Mouse (Mus musculus): ENCODE data around the gene Ppp6r3.
A peak's percentile ranks its signal among the peaks of the same experiment; 100 is the strongest.

Gene Ppp6r3

GRCm38 (mm10) chr19:3519471-3520169 is 55.9 kb downstream of the Ppp6r3 start:
- no peak for DNase-seq

- DNase-seq = no peak
These were observed 78.3 kb downstream of the Ppp6r3 start for GRCm38 (mm10) chr19:3497216-3497615.

- no peak for DNase-seq
These were observed 85.7 kb downstream of the Ppp6r3 start for GRCm38 (mm10) chr19:3489826-3490225.

- DNase-seq = no peak
These were observed 92.7 kb downstream of the Ppp6r3 start for GRCm38 (mm10) chr19:3482831-3483230.

- DNase-seq = no peak
These were observed 95.4 kb downstream of the Ppp6r3 start for GRCm38 (mm10) chr19:3480101-3480500.

DNA sequence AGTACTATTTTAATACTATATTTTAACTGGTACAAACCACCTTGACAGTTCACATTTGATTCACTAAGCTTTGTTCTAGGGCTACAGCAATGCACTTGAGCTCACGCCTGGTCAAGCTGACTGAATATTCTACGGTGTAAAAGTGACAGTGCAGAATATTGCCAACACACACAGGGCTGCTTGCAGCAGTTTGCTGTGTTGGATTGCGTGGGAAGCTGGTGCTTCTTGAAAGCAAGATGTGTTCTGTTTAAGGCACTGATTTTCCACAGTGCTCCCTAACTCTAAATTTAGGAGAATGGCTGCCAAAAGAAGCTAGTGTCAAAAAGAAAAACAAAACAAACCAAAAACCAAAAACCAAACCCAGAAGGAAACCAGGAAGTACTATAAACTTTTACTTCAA is 98.6 kb downstream of the Ppp6r3 start:
- no peak for DNase-seq

GRCm38 (mm10) chr19:3471218-3471617 is 104.3 kb downstream of the Ppp6r3 start:
- DNase-seq = no peak

GRCm38 (mm10) chr19:3467574-3467973 is 108.0 kb downstream of the Ppp6r3 start:
- no peak for DNase-seq

DNA sequence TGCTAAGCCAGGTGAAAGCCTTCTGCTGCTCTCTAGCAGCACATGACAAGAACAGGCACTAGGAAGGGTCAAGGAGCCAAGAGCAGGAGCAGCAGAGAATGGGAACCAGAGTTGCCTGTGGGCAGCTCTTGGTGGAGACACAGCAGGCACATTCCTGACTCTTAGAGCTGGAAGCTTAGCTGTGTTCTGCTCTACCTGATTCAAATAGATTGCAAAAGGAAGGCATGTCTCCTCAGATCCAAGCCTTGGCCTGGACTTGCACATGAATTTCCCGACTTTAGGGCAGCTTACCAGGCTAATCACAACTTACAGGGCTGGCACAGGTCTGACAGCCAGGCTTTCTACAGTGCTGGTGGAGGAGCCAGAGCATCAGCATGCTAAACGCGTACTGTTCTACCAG is 115.6 kb downstream of the Ppp6r3 start:
- no peak for DNase-seq

- DNase-seq = no peak
These were observed 117.0 kb downstream of the Ppp6r3 start for GRCm38 (mm10) chr19:3458331-3459099.

- no peak for DNase-seq
These were observed 117.8 kb downstream of the Ppp6r3 start for GRCm38 (mm10) chr19:3457700-3458099.

DNA sequence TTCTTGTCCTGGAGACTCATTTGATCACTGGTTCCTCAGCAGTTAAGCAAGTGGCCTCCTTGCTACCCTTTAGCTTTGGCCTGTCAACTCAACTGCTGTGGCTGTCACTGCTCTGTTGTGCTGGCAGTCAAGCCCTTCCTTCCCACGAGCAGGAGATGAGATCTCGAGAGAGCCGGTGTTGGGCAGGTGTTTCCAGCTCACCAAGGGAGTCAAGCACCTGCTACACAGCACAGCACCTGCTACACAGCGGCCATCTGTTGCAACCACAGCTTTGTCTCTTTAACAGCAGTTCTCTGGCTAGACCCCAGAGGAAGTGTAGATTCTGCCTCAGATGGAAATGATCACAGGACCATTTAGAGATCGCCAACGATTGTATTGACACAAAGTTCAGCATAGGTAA is 123.9 kb downstream of the Ppp6r3 start:
- DNase-seq = peak; percentile 10

GRCm38 (mm10) chr19:3451170-3451569 is 124.4 kb downstream of the Ppp6r3 start:
- peak; percentile 43 for DNase-seq

DNA sequence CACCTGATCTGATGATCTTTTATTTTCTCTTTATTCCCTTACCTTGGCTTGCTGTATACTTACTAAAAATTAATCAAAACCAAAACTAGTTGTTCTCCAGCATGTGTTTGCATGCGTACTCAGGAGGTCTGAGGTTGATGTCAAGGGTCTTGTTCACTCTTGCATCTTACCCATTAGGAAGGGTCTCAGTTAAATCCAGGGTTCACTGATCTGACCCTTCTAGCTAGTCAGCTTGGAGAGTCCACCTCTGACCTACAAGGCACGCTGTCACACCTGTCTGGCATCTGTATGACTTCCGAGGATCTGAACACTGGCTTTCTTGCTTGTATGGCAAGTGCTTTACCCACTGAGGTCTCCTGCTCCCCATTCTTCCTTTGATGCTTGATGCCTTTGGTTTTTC is 124.8 kb downstream of the Ppp6r3 start:
- DNase-seq = no peak

DNA sequence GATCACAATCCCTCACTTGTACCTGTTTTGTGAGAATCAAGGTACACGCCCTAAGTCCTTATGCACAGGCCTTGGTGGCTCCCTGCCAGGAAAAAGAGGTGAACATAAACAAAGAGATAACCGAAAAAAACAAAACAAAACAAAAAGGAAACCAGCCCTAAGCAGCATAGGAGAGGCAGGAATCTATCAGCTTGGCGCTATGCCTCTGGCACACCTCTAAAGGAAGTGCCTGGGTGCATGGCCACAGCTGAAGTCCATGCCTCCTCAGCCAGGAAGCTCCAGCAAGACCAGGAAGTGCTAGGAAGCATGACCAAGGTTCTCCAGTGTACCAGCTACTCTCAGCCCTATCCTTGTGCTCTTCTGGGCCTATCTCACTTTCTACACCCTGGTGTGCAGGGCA is 126.3 kb downstream of the Ppp6r3 start:
- no peak for DNase-seq

- no peak for DNase-seq
These were observed 128.2 kb downstream of the Ppp6r3 start for GRCm38 (mm10) chr19:3447348-3447747.

DNA sequence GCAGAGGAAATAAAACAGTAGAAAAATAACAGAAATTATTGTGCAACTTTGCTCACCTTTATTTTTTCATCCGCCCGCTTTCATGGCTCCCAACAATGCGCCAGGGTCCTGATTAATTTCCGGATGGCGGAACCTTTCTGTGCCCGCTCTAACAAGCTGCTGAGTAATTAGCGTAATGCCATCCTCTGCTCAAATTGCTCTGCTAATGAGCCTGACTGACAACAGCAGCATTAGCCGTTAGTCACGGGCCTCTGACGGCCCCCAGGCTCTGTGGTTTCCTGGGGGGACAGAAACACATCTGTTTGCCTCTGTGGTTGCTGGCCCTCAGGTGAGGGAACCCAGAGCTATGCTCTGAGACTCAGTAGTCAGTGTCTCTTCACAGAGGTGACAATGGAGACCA is 134.5 kb downstream of the Ppp6r3 start:
- no peak for DNase-seq

DNA sequence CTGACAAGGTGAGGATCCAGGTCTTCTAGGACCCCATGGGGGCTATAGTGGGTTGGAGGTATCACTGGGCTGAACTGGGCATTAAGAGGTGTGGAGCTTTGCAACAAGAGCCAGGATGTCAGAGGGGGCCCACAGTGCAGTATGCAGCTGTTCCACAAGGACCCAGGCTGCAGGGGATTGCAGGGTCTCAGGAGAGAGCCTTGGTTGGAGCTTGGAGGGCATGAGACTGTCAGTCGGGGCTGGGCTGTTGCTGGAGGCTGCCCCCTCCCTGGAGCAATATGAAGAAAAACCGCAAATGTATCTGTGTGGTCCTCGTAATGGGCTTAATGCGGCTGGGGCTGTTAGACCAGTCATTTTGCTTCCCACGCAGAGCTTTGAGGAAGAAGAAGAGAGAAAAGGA is 134.9 kb downstream of the Ppp6r3 start:
- no peak for DNase-seq

DNA sequence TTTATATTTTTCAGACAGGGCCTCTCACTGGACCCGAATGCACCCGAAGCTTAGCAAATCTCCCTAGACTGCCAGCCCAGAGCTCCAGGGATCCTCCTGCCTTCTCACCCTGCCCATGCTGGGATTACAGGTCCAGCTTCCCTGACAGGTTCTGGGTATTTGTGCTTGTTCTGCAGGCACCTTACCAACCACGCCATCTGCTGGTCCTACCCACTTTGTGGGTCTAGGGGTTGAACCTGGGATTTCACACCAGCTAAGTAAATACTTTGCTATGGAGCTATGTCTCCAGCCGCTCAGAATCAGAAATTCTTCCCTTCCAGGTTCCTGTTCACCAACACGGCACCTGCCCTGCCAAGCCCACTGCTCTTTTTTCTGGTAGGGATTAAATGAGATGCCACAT is 137.6 kb downstream of the Ppp6r3 start:
- DNase-seq = no peak

DNA sequence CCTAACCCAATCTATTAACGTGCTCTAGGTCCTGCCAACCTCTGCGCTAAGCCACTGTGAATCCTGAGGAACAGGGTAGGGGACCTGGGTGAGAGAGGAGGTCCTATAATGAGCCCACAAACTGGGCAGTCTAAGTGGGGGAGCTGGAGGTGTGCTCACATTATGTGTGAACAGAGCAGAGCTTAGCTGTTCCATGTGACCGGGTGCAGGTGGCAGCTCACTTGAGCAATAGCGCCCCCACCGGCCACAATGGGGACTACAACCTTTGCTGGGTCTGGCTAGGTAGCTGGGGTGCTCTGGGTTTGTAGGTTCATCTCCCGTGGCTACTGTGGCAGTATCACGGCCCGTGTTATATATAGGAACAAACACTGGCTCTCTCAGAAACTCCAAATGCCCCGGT is 138.7 kb downstream of the Ppp6r3 start:
- no peak for DNase-seq

- DNase-seq = no peak
These were observed 139.7 kb downstream of the Ppp6r3 start for GRCm38 (mm10) chr19:3435824-3436223.

GRCm38 (mm10) chr19:3434641-3435040 is 140.9 kb downstream of the Ppp6r3 start:
- DNase-seq = no peak

DNA sequence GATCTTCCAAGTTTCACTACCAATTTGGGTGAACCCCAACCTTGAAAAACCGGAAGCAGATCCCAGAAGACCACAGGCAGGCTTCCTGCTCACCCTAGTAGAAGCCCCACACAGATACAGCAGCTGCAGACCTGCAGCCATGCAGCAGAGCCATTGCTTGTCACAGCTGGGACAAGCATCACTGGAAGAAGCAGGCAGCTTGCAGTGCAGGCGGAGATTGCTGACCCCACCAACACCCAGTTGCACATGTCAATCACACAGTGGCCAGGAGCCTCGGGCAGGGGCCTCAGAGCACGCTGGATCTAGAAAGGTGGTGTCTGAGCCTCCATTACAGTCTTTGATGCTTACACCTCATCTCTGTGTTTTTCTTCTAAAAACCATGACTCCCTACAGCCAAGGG is 141.4 kb downstream of the Ppp6r3 start:
- no peak for DNase-seq

- no peak for DNase-seq
These were observed 143.6 kb downstream of the Ppp6r3 start for GRCm38 (mm10) chr19:3431969-3432368.

DNA sequence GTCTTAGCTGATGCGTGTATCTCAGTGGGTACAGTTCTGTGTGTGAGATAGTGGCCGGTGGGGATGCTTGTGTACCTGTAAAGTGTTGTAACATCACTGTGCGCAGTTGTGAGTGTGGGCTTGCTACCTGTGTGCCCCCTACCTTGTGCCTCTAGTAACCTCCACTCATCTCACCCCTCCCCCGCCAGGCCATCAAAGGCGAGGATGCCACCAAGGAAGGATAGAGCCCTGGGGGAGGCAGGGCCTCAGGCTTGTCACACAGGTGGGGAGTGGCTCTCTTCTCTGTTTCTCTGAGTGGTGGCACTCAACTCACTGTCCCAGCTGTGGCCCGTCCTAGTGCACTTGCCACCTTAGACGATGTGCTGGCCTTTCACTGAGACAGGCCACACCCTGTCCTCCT is 144.5 kb downstream of the Ppp6r3 start:
- no peak for DNase-seq

Measured in cerebellum, adult 11-12 months (tissue).